Mouse (Mus musculus): ENCODE results near the gene Rasef. TPM values are rescaled to one million over a fixed set of nuclear protein-coding genes. Genes with fewer than 3 reads are reported as not detected.

Rasef gene
- polyA plus RNA-seq (2012; rRNA removed) = 0.77 and 1.1 TPM in 2 replicates

DNA sequence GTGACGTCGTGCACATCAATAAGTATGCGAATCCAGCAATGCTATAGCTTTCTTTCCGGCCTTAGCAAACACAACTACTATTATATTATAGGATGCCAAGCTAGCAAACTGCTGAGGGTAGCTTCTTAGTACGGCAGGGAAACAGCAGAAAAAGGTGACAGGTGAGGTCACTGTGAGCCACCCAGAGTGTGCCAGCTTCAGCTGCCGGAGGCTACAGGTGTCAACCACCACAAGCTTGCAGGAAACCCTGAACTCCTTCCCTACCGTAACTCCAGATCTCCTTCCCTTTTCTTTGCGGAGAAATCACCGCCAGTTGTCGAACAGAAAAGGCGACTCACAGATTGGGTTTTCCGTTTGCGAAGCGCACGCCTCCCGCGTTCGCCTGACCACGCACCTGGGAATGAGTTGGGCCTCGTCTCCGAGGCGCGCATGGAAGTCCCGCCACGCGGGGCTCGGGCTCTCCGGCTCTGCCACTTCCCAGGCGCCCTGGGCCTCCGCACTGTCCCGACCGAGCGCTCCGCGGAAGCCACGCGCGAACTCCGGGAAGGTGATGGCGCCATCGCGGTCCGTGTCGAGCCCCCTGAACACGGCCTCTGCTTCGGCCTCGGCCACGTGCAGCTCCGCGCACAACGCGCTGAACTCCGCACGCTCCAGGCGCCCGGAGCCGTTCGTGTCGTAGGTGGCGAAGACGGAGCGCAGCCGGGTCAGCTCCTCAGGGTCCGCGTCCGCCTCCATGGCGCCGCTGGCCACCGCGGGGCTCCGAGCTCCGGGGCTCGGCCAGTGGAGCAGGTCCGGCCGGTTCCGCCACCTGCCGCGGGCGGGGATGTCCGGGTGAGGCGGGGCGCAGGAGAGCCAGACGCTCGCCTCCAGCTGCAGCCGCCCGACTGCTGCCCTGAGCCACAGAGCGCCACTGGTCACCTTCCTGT is at the start of gene Rasef:
Rasef (minus strand) TSS at position 735 of the 926 bp plus-strand sequence.
- Histone ChIP-seq H3K36me3 (ENCODE audit: control insufficient read depth, insufficient read depth, low read length) (no peaks in the 10 kb centered on the region), H3K4me1 (replicated peaks; ENCODE audit: control insufficient read depth, insufficient read depth, low read length) (no peaks in the 10 kb centered on the region), H3K4me3 (ENCODE audit: control insufficient read depth, insufficient read depth, low read length) (no peak within 1 kb of the TSS; the same call in 1 of the 2 replicates), H3K27ac (ENCODE audit: control insufficient read depth, insufficient read depth, low read length) (no peak within 1 kb of the TSS), H3K27me3 (ENCODE audit: control insufficient read depth, insufficient read depth, low read length) (no peaks in the 10 kb centered on the region)
- peak; percentile 1 for DNase-seq
- WGBS = 13% methylated on average over 87 of the region's 87 CpGs
- TF ChIP-seq POLR2A (IDR thresholded peaks at IDR 0.05; ENCODE audit: control insufficient read depth, extremely low read depth, insufficient read depth, low read length, poor library complexity) = no peak
- no peak for TF ChIP-seq CTCF (IDR thresholded peaks at IDR 0.05; ENCODE audit: borderline replicate concordance, control insufficient read depth, extremely low read depth, insufficient read depth, low read length, poor library complexity)

DNA sequence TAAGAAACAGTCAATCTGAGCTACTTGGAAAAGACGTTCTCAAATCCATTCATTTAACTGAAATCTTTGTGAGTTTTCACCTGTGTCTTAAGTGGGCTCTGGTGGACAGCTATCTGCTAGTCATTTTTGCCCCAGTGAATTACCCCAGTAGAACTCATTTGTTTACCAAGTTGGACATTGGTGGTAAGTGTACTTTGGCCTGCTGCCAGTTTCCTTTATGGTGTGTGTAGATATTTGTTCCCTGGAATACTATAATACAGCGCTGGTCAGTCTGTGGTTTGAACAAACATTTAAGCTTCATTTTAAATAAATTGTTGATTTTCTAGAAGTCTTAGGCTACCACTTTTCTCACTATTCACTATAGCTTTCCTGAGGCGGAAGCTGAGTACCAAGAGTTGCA is 35.8 kb upstream of the Rasef start:
- no peak for TF ChIP-seq CTCF (IDR thresholded peaks at IDR 0.05; ENCODE audit: borderline replicate concordance, control insufficient read depth, extremely low read depth, insufficient read depth, low read length, poor library complexity)
- no peak for TF ChIP-seq POLR2A (IDR thresholded peaks at IDR 0.05; ENCODE audit: control insufficient read depth, extremely low read depth, insufficient read depth, low read length, poor library complexity)
- WGBS = 86% methylated on average over 3 of the region's 3 CpGs
- DNase-seq = no peak
- Histone ChIP-seq H3K4me1 (replicated peaks; ENCODE audit: control insufficient read depth, insufficient read depth, low read length) (no peaks in the 10 kb centered on the region), H3K36me3 (ENCODE audit: control insufficient read depth, insufficient read depth, low read length) (no peaks in the 10 kb centered on the region), H3K27ac (ENCODE audit: control insufficient read depth, insufficient read depth, low read length) (no peak overlapping the region), H3K4me3 (ENCODE audit: control insufficient read depth, insufficient read depth, low read length) (no peak overlapping the region), H3K27me3 (ENCODE audit: control insufficient read depth, insufficient read depth, low read length) (no peaks in the 10 kb centered on the region)

- H3K4me1 ChIP-seq (replicated peaks; ENCODE audit: control insufficient read depth, insufficient read depth, low read length) = no peaks in the 10 kb centered on the region
- no peak for TF ChIP-seq CTCF (IDR thresholded peaks at IDR 0.05; ENCODE audit: borderline replicate concordance, control insufficient read depth, extremely low read depth, insufficient read depth, low read length, poor library complexity)
- H3K4me3 ChIP-seq (ENCODE audit: control insufficient read depth, insufficient read depth, low read length) = no peak overlapping the region
- no peak overlapping the region for H3K27ac ChIP-seq (ENCODE audit: control insufficient read depth, insufficient read depth, low read length)
- WGBS = 51% methylated on average over 3 of the region's 3 CpGs
- DNase-seq = no peak
- H3K36me3 ChIP-seq (ENCODE audit: control insufficient read depth, insufficient read depth, low read length) = no peaks in the 10 kb centered on the region
- H3K27me3 ChIP-seq (ENCODE audit: control insufficient read depth, insufficient read depth, low read length) = no peaks in the 10 kb centered on the region
These were observed 369 bp upstream of the Rasef start for GRCm38 (mm10) chr4:73791186-73791540.

DNA sequence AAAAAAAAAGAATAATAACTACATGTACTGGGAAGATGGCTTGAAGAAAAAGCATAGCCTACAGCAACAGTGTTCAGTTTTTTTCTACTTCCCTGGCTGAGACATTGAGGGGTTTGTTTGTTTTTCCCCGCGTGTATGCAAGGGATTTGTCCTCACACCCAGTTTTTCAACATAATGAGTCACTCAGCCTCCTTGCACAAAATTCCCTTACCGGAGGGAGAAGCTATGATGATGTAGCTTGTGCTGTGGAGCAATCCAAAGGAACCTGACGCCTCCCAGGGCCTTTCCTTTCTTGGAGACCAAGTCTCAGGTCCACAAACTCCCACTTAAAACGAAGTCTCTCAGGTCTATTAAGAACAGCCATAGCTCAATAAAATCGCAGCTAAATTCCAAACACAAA is 1.3 kb downstream of the Rasef start:
- TF ChIP-seq POLR2A (IDR thresholded peaks at IDR 0.05; ENCODE audit: control insufficient read depth, extremely low read depth, insufficient read depth, low read length, poor library complexity) (no peak), CTCF (IDR thresholded peaks at IDR 0.05; ENCODE audit: borderline replicate concordance, control insufficient read depth, extremely low read depth, insufficient read depth, low read length, poor library complexity) (no peak)
- Histone ChIP-seq H3K36me3 (ENCODE audit: control insufficient read depth, insufficient read depth, low read length) (no peaks in the 10 kb centered on the region), H3K4me1 (replicated peaks; ENCODE audit: control insufficient read depth, insufficient read depth, low read length) (no peaks in the 10 kb centered on the region), H3K27ac (ENCODE audit: control insufficient read depth, insufficient read depth, low read length) (no peak overlapping the region), H3K4me3 (ENCODE audit: control insufficient read depth, insufficient read depth, low read length) (no peak overlapping the region), H3K27me3 (ENCODE audit: control insufficient read depth, insufficient read depth, low read length) (no peaks in the 10 kb centered on the region)
- DNase-seq = no peak
- 52% methylated on average over 6 of the region's 6 CpGs for WGBS

DNA sequence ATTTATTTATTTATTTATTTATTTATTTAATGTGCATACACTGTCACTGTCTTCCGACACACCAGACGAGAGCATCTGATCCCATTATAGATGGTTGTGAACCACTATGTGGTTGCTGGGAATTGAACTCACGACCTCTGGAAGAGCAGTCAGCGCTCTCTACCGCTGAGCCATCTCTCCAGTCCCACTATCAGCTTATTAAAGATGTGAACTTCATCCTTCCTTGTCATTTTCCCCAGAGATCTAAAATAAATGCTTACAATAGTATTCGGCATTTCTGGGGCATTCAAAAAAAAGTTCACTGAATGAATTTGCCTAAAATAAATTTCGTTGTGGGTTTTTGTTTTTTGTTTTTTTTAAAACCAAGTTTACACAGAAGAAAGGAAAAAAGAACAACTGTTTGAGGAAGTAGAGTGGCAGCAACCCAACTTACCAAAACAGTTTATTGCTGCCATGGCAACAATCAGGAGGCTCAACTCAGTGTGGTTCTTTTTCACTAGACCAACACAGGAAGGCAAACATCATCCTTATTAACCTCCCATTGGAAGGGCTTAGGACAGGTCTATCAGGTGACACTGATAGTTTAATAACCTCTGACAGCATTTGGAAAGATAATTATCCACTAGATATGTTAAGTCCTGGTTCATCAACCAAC is 2.6 kb downstream of the Rasef start:
- Histone ChIP-seq H3K36me3 (ENCODE audit: control insufficient read depth, insufficient read depth, low read length) (no peaks in the 10 kb centered on the region), H3K4me3 (ENCODE audit: control insufficient read depth, insufficient read depth, low read length) (no peak overlapping the region), H3K4me1 (replicated peaks; ENCODE audit: control insufficient read depth, insufficient read depth, low read length) (no peaks in the 10 kb centered on the region), H3K27me3 (ENCODE audit: control insufficient read depth, insufficient read depth, low read length) (no peaks in the 10 kb centered on the region), H3K27ac (ENCODE audit: control insufficient read depth, insufficient read depth, low read length) (no peak overlapping the region)
- 72% methylated on average over 7 of the region's 7 CpGs for WGBS
- TF ChIP-seq POLR2A (IDR thresholded peaks at IDR 0.05; ENCODE audit: control insufficient read depth, extremely low read depth, insufficient read depth, low read length, poor library complexity) = no peak
- no peak for TF ChIP-seq CTCF (IDR thresholded peaks at IDR 0.05; ENCODE audit: borderline replicate concordance, control insufficient read depth, extremely low read depth, insufficient read depth, low read length, poor library complexity)
- no peak for DNase-seq

DNA sequence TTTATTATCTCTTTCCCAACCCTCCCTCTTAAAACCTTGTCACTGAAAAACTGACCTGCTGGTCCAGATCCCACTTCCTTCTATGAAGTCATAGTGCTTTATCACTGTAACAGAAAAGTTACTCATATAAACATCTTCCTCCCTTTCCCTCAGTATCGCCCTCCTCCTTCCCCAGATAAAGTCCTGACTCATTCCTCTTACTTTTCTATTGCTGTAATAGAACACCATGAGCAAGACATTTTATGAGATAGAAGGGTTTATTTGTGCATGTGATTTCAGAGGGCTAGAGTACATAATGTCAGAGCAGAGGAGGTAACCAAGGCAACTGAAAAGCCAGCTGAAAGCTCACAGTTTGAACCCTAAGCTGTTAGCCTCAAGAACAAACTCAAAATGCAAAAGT is 6.6 kb downstream of the Rasef start:
- Histone ChIP-seq H3K36me3 (ENCODE audit: control insufficient read depth, insufficient read depth, low read length) (no peaks in the 10 kb centered on the region), H3K27ac (ENCODE audit: control insufficient read depth, insufficient read depth, low read length) (no peak overlapping the region), H3K4me1 (replicated peaks; ENCODE audit: control insufficient read depth, insufficient read depth, low read length) (no peaks in the 10 kb centered on the region), H3K4me3 (ENCODE audit: control insufficient read depth, insufficient read depth, low read length) (no peak overlapping the region), H3K27me3 (ENCODE audit: control insufficient read depth, insufficient read depth, low read length) (no peaks in the 10 kb centered on the region)
- TF ChIP-seq POLR2A (IDR thresholded peaks at IDR 0.05; ENCODE audit: control insufficient read depth, extremely low read depth, insufficient read depth, low read length, poor library complexity) (no peak), CTCF (IDR thresholded peaks at IDR 0.05; ENCODE audit: borderline replicate concordance, control insufficient read depth, extremely low read depth, insufficient read depth, low read length, poor library complexity) (no peak)
- WGBS = 81% methylated on average over 1 of the region's 1 CpGs
- DNase-seq = no peak
